Mouse (Mus musculus): ENCODE measurements around the gene Gng2.
"Not testable (repeated sequence)": the region's sequence is repeated elsewhere in the genome, so short reads cannot be mapped to it uniquely, and the experiment has no call there.

Gng2 gene

GRCm38 (mm10) chr14:19938545-19938944, 38.9 kb downstream of the Gng2 start:
- DNase-seq (ENCODE audit: low read depth, low spot score) = no peak

DNA sequence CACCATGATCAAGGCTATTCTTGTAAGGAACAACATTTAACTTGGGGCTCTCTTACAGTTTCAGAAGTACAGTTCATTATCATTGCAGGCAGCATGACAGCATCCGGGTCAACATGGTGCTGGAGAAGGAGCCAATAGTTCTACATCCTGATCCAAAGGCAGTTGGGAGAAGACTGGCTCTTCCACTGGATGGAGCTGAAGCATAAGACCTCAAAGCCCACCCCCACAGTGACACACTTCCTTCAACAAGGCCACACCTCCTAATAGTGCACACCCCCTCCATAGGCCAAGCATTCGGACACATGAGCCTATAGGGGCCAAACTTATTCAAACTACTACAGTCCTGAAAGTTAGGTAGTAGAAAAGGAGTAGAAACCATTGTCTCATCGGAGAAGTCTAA, 42.3 kb downstream of the Gng2 start:
- no peak for DNase-seq (ENCODE audit: low read depth, low spot score)

GRCm38 (mm10) chr14:19933314-19933713, 44.1 kb downstream of the Gng2 start:
- DNase-seq (ENCODE audit: low read depth, low spot score) = no peak

DNA sequence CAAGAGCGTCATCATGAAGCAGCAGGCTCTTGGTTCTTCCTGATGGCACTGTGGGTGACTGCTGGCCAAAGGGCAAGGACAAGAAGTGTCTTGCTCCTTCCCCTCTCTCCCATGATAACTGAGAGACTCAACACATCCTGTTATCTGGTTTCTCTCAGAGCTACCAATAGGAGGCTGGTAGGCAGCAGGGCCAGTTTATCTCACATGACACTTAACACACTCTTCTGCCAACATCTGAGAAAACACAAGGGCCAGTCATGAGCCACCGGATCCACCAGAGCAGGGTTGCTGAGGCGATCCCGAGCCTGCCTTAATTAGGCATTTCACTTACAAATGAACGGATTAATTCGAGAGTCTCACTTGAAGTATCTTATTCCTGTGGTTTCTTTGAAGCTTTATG, 49.5 kb downstream of the Gng2 start:
- DNase-seq (ENCODE audit: low read depth, low spot score) = no peak

- no peak for DNase-seq (ENCODE audit: low read depth, low spot score)
These were observed 50.3 kb downstream of the Gng2 start for GRCm38 (mm10) chr14:19927156-19927555.

- DNase-seq (ENCODE audit: low read depth, low spot score) = no peak
These were observed 51.1 kb downstream of the Gng2 start for GRCm38 (mm10) chr14:19926312-19926711.

DNA sequence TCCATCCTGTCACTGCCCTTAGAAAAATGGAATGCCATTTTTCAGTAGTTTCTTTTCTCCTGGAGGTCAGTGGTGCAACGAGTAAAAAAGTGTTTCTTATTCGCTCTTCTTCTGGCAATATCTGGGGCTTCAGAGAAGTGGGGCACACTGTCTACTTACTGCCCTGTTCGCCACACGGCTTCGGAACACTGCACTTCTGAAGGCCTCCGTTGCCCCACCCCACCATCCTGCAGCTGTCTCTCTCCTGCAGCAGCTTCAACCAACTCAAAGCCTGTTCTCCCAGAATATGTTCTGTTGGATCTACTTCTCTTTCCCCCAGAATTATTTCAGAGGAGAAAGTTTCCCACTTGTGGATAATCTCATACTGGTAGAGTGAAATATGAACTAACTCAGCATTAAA, 52.3 kb downstream of the Gng2 start:
- DNase-seq (ENCODE audit: low read depth, low spot score) = no peak

GRCm38 (mm10) chr14:19924086-19924485, 53.3 kb downstream of the Gng2 start:
- DNase-seq (ENCODE audit: low read depth, low spot score) = no peak

- DNase-seq (ENCODE audit: low read depth, low spot score) = peak; percentile 71
These were observed 57.2 kb downstream of the Gng2 start for GRCm38 (mm10) chr14:19920254-19920691.

- DNase-seq (ENCODE audit: low read depth, low spot score) = peak; percentile 31
These were observed 57.6 kb downstream of the Gng2 start for GRCm38 (mm10) chr14:19919789-19920188.

- DNase-seq (ENCODE audit: low read depth, low spot score) = no peak
These were observed 59.9 kb downstream of the Gng2 start for GRCm38 (mm10) chr14:19917534-19917933.

GRCm38 (mm10) chr14:19916315-19916714, 61.1 kb downstream of the Gng2 start:
- no peak for DNase-seq (ENCODE audit: low read depth, low spot score)

DNA sequence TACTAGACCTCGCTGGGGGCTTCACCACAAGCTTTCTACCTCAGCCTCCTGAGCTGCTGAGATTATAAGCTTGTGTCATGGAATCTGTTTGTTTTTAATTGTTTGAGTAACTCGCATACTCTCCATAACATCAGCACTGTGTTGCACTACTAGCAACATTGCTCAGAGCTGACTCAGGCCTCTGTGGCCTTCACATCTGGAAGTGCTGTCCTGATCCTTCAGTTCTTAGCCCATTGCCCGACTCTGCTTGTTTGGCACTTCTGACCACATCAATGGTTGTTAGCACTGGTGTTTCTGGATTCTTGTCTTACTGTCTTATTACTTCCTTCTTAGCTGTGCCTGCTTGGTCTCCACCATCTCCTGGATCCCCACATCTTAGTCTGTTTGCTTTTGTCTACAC, 64.5 kb downstream of the Gng2 start:
- DNase-seq (ENCODE audit: low read depth, low spot score) = no peak

DNA sequence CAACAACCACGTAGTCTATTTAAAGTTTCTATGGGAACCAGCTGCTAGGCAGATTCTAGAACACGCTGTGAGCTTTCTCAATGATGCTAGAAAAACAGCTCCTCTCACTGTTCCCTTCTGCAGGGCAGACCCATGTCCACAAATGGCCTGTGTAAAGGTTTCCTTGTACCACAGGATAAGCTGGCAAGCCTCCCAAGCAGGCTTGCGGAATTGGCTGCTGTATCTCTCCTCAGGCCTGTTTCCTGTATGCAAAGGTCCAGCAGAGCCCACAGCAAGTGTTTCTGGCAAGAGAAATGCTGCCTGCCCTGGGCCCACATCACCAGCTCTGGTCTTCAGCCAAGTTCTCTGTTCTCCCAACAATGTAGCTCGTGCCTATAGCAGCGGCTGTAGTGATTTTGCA, 71.8 kb downstream of the Gng2 start:
- DNase-seq (ENCODE audit: low read depth, low spot score) = no peak

DNA sequence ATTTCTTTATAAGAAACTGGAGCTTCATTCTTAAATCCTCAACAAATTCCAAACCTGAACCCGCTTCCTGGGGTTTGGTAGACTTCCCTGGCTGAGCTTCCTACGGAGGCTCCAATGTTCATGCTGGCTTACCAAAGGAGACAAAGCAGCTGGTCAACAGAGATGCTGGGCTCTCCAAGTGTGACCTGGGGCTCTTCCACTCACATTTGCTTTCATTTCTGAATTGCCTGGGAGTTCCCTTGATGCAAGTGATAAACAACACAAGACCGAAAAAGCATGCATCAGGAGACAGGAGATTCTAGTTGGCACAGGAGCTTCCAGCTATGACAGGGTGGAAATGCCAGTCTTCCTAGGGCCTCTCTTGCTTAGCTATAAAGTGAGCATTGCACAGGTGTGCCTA, 72.6 kb downstream of the Gng2 start:
- no peak for DNase-seq (ENCODE audit: low read depth, low spot score)

DNA sequence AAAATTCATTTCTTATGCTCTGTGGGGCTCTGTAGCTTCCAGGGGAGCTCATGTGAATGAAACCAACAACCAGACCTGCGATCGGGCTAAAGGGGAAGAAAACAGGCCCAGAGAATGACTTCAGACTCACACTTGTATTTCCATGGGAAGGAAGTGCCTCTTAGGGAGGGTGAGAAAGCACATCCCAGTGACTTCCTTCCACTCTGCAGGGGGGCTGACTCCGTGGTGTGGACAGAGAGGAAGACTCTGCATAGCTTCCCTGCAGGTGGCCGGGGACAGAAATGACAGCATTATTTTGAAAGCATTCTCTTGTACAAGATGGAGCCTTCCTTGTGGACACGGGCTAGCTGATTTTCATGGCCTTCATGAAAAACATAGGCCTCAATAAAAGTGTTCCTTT, 73.4 kb downstream of the Gng2 start:
- DNase-seq (ENCODE audit: low read depth, low spot score) = no peak

- DNase-seq (ENCODE audit: low read depth, low spot score) = no peak
These were observed 76.9 kb downstream of the Gng2 start for GRCm38 (mm10) chr14:19900492-19900891.

- DNase-seq (ENCODE audit: low read depth, low spot score) = no peak
These were observed 89.9 kb downstream of the Gng2 start for GRCm38 (mm10) chr14:19887569-19887968.

- not testable (repeated sequence) for DNase-seq (ENCODE audit: low read depth, low spot score)
These were observed 93.0 kb downstream of the Gng2 start for GRCm38 (mm10) chr14:19884431-19884830.

DNA sequence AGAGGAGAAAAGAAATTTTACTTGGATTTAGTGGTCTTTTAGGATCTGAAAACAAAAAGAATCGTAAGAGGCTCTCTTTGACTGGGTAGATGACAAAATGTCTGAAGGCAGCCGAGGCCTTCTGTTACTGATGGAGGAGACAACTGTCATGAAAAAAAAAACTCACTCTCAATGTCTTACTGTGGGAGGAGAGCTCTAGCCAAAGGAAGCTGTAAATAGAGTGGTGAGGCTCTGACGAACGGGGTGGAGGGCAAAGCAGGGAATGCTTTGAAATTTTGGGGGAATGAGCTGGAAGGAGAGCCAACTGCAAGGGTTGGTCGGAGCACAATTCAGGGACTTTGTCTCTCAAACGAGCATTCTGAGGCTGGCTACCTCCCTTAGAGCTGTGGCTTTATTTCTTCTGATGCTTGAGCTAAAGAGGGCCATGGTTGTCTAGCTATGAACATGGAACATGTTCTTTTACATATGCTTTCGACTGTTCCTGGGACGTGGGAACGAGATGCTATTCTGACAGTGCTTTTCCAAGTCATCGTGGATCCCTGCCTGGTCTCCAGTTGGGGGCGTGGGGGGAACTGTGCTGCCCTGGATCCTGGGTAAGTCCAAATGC, 103.1 kb downstream of the Gng2 start:
- no peak for DNase-seq (ENCODE audit: low read depth, low spot score)

DNA sequence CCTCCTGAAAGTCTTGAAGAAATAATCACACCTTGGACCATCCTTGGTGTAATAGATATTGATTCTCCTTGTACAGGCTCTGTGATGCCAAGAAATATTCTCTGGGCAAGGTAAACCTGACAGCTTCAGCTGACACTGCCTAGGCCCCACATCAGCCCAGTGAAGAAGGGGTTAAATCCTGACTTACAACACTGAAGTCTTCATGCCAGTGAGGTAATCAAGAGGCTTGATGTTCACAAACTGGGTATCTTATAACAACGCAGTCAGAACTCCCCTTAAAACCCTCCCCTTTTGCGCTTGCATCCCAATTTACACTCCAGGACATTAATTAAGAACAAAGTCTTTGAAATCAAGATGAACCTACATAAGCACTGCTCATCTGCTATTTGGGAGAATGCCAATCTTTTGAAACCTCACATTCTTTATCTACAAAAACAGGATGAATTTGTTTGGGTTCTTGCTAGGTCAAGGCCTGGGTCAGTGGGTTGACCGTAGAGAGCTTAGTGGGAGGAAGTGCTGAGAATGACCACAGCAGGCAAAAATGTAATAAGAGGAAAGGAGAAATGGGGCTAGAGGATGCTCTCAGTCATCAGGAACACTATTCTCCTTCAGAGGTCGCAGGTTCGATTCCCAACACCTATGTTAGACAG, 110.0 kb downstream of the Gng2 start:
- peak; percentile 15 for DNase-seq (ENCODE audit: low read depth, low spot score)

- not testable (repeated sequence) for DNase-seq (ENCODE audit: low read depth, low spot score)
These were observed 112.3 kb downstream of the Gng2 start for GRCm38 (mm10) chr14:19865121-19865520.

DNA sequence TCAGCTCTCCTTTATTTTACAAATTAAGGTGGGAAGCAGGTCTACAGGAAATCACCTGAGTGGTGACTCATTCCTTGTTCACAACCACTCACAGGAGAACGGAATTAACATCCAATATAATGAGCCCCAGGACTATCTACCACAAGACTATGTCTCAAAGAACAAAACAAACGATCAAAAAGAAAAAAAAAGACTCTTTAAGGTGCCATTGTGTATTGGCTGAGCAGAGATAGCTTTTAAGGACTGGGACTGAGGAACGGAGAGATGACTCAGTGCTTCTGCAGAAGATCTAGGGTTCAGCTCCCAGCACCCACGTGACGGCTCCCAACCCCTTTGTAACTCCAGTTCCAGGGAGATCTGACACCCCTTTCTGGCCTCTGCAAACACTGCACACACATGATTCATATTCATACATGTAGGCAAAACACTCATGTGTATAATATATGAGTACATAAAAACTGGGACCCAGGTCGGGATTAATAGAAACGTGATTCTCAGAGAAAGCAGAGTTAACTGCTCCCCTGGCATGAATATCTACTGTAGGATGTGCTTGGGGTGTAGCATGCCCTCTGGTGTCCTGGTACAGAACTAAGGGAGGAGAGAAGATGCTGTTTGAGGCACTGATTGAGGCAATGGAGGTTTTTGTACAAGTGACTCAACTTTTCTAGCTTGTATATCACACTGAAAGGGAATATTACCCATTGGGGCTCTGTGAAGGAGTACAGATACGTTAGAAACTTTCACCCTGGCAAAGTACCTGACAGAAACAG, 115.9 kb downstream of the Gng2 start:
- DNase-seq (ENCODE audit: low read depth, low spot score) = no peak
